In genomic region chr14:84444276-84444662, GRCm38 (mm10) we compare ENCODE assay signal across 8 mouse cellular contexts. TPM values are rescaled to one million over a fixed set of nuclear protein-coding genes. Genes with fewer than 3 reads are reported as not detected.
DNase-seq lines count a peak whose midpoint lies in the region; ATAC-seq lines count a peak whose summit lies in the region.

No protein-coding gene starts in this region.

- 0 out of 2 replicates have a peak overlapping the region, but pooled peaks have one; percentile 43 for H3K9ac ChIP-seq in heart, embryonic 16.5 days (ENCODE audit: low read length)
- peak overlapping the region; percentile 62 for H3K9ac ChIP-seq in lung, embryonic 16.5 days (ENCODE audit: low read length)

- 0 out of 2 replicates have a peak, but pooled peaks cover 2% of the 10 kb centered on the region for H3K9me3 ChIP-seq in heart, embryonic 16.5 days (replicated peaks; ENCODE audit: control insufficient read depth, low read length)
- no peaks in the 10 kb centered on the region for H3K9me3 ChIP-seq in lung, embryonic 16.5 days (ENCODE audit: control insufficient read depth, low read length)

- peak overlapping the region; percentile 97 for H3K4me2 ChIP-seq in heart, embryonic 16.5 days (ENCODE audit: low read depth, low read length)
- peak overlapping the region; percentile 64 for H3K4me2 ChIP-seq in lung, embryonic 16.5 days (ENCODE audit: low read depth, low read length)

- peak overlapping the region; percentile 37; the same call in 1 of the 2 replicates for H3K27ac ChIP-seq in heart, embryonic 16.5 days (ENCODE audit: low read length)
- peak overlapping the region; percentile 67 for H3K27ac ChIP-seq in lung, embryonic 16.5 days (ENCODE audit: low read length)

- whole genome bisulfite sequencing in heart, embryonic 16.5 days: under 1% methylated on average over 21 of the region's 21 CpGs
- WGBS in lung, embryonic 16.5 days: 0% methylated on average over 21 of the region's 21 CpGs

- no peaks in the 10 kb centered on the region for H3K36me3 ChIP-seq in heart, embryonic 16.5 days (ENCODE audit: control insufficient read depth, insufficient read depth)
- no peaks in the 10 kb centered on the region for H3K36me3 ChIP-seq in lung, embryonic 16.5 days (ENCODE audit: control insufficient read depth, insufficient read depth, low read length)

- no peak for ATAC-seq in heart, embryonic 16.5 days (replicated peaks; ENCODE audit: extremely low read depth, insufficient read depth, low FRiP score)
- no peak for ATAC-seq in lung, embryonic 16.5 days (ENCODE audit: low read depth)
- ATAC-seq in granulocyte monocyte progenitor cell, adult 5-6 weeks (replicated peaks; ENCODE audit: poor library complexity, severe bottlenecking): no peak

- peak overlapping the region; percentile 68 for H3K4me3 ChIP-seq in heart, embryonic 16.5 days (ENCODE audit: low read length)
- peak overlapping the region; percentile 66 for H3K4me3 ChIP-seq in lung, embryonic 16.5 days (ENCODE audit: low read length)

- H3K27me3 ChIP-seq in heart, embryonic 16.5 days (ENCODE audit: control insufficient read depth, insufficient read depth, low read length): peaks cover 24% of the 10 kb centered on the region
- H3K27me3 ChIP-seq in lung, embryonic 16.5 days (ENCODE audit: control insufficient read depth, insufficient read depth, low read depth, low read length): peaks cover 29% of the 10 kb centered on the region

- peaks cover 14% of the 10 kb centered on the region for H3K4me1 ChIP-seq in heart, embryonic 16.5 days (ENCODE audit: control insufficient read depth, insufficient read depth, low read length)
- peaks cover 9% of the 10 kb centered on the region for H3K4me1 ChIP-seq in lung, embryonic 16.5 days (replicated peaks; ENCODE audit: control insufficient read depth, insufficient read depth, low read length)

- DNase-seq in kidney, adult 11 months: peak; percentile 2
- DNase-seq in kidney, adult 9 months: no peak
- peak; percentile 56 for DNase-seq in embryo, embryonic 10 days (ENCODE audit: low spot score)
- peak; percentile 25 to 59 for DNase-seq in layer of hippocampus, adult 18-20 months (ENCODE audit: low spot score in 2 of 2)
- DNase-seq in right cerebral cortex, postnatal 25 days: peak; percentile 65

RNA-seq across cellular contexts. Expression of gene Pcdh17, which starts 0.9 kb away (rescaled TPM):
- 3.3 and 4.4 TPM in 2 replicates for polyA plus RNA-seq in heart, embryonic 16.5 days (2015; fragmentation: Nextera tagmentation; extraction: Ambion mirVana)
- 10 to 100 TPM; 39.6 to 41.7 TPM for total RNA-seq in layer of hippocampus, adult 18-20 months (2021)
- 21.8 and 22.9 TPM in 2 replicates for polyA plus RNA-seq in lung, embryonic 16.5 days (2015; fragmentation: Nextera tagmentation; extraction: Ambion mirVana)
- total RNA-seq in granulocyte monocyte progenitor cell, adult 5-6 weeks (2014; fragmentation: Nextera tagmentation): not detected in 2 replicates
- total RNA-seq in granulocyte monocyte progenitor cell, adult 5-6 weeks (2017): under 0.01 and 0.10 TPM in 2 replicates

Comparison
In these comparisons a context has a peak if more than half of its experiments do, and no peak if none do; other contexts are left out.
1. RNA of gene Pcdh17, which starts 0.9 kb away (total RNA-seq): 39.6 to 41.7 TPM in layer of hippocampus, adult 18-20 months; under 0.01 to 0.10 TPM in granulocyte monocyte progenitor cell, adult 5-6 weeks; every median in the first group is over 10 times any median in the second.